Mouse (Mus musculus): ENCODE results near the gene Psme4. TPM values are rescaled to one million over a fixed set of nuclear protein-coding genes. Genes with fewer than 3 reads are reported as not detected.

Psme4 gene
- 10 to 100 TPM; 21.0 to 21.6 TPM for polyA plus RNA-seq (2017; shearing (Covaris generic))

DNA sequence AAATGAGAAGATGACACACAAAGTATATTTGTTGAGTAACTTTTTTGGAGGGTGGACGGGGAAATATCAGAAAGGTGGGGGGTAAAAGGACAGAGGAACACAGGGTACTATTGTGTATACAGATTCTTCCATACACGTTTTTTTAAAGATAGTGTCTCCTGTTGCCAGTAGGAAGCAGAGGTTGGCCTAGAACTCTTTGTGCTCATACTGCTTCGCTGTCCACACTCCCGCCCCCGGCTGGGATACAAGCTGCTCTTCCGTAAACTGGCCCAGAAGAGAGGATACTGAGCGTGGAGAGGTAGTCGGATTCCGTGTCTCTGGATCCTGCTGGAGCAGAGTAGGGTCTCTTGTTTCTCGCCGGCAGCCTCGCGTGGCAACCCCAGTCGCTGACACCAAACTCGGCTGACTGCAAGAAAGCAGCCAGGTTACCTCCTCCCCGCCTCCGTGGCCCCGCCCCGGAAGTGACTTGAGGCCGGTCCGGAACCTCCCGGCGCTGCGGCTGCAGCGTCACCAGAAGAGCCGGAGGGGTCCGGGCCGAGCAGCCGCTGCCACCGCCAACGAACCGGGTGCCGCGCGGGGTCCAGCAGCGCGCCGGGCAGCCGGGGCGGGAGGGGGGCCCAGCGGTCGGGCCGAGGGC is at the start of gene Psme4:
Gene Psme4, plus strand, starts transcription at position 460 of the 637 bp plus-strand sequence.

GRCm38 (mm10) chr11:30885171-30885871 is 113.8 kb downstream of the Psme4 start, which contains the start of the genes Gpr75 and Asb3:
Gpr75 (plus strand) TSS chr11:30885358.
Asb3 (plus strand) TSS chr11:30885416.

Other genes with a start within 250 kb of the Psme4 start
- gene Acyp2, start 122.1 kb upstream of the Psme4 start, polyA plus RNA-seq (2017; shearing (Covaris generic)): 1 to 10 TPM; 1.7 to 2.2 TPM
- gene Gpr75, start 113.6 kb downstream of the Psme4 start, polyA plus RNA-seq (2017; shearing (Covaris generic)): not detected
- 10 to 100 TPM; 48.9 to 49.0 TPM for gene Asb3, start 113.7 kb downstream of the Psme4 start, polyA plus RNA-seq (2017; shearing (Covaris generic))
- 10 to 100 TPM; 13.5 to 13.8 TPM for gene Erlec1, start 182.6 kb downstream of the Psme4 start, polyA plus RNA-seq (2017; shearing (Covaris generic))
- 1 to 10 TPM; 5.2 to 6.7 TPM for gene Chac2, start 214.6 kb downstream of the Psme4 start, polyA plus RNA-seq (2017; shearing (Covaris generic))